Mouse (Mus musculus): ENCODE measurements at regions not wholly inside any gene's neighbourhood (a gene's known extent, or its start where the extent isn't known, plus 50 kb on each side); places are given as distances from the start of the nearest gene placed in this dataset.

- in situ Hi-C loops (cut with MboI; ENCODE audit: low pct_unique_long_range_greater_than_20kb in 1 of 2, low sequenced_read_pairs in 2 of 2, unreplicated experiment in 1 of 2), result loop anchor here in 1 of 2 experiments (25.0 kb wide), 1 partner anchor 1065 kb away; no protein-coding TSS in a partner anchor
Observed at GRCm38 (mm10) chr12:58901931-58902330, 109.9 kb downstream of the Sec23a start.

DNA sequence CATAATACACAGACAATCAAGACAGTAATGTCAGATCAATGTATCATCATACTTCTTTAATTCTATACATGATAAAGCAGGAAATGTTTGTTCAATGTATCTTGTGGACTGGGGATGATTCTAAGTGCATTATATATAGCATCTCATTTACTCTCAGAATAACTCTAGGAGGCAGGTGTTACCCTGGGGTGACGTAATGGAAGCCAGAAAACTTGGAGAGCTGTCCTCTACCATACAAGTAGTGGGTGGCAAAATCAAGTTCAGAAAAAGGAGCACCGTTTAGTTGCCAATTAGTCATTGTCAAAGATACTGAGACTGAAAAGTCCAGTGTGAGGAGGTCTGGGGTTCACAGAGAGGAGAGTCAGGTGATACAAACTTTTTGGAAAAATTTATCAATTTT lies 136.0 kb downstream of the Sec23a start:
- in situ Hi-C loops (cut with MboI; ENCODE audit: low pct_unique_long_range_greater_than_20kb in 1 of 2, low sequenced_read_pairs in 2 of 2, unreplicated experiment in 1 of 2), result no loop called here

GRCm38 (mm10) chr12:58872465-58872864 lies 139.4 kb downstream of the Sec23a start:
- in situ Hi-C loops (cut with MboI; ENCODE audit: low pct_unique_long_range_greater_than_20kb in 1 of 2, low sequenced_read_pairs in 2 of 2, unreplicated experiment in 1 of 2), result no loop called here

DNA sequence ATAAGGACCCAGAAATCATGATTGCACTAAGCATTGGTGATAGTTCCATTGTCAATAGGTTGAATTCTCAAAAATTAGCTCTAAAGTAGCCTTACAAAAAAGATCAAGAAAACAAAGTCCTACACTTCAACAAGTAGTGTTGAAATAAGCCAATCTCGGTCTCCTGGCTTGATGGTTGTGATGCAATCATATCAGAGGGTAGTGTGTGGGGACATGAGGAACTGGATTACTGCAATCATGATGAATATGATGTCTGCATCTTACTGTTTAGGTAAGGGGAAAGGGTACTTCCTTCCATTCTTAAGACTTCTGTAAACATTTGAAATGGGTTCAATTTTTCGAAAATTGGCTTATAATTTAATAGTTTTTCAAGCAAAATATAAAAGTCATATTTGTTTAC lies 155.3 kb downstream of the Sec23a start:
- in situ Hi-C loops (cut with MboI; ENCODE audit: low pct_unique_long_range_greater_than_20kb in 1 of 2, low sequenced_read_pairs in 2 of 2, unreplicated experiment in 1 of 2), result no loop called here

DNA sequence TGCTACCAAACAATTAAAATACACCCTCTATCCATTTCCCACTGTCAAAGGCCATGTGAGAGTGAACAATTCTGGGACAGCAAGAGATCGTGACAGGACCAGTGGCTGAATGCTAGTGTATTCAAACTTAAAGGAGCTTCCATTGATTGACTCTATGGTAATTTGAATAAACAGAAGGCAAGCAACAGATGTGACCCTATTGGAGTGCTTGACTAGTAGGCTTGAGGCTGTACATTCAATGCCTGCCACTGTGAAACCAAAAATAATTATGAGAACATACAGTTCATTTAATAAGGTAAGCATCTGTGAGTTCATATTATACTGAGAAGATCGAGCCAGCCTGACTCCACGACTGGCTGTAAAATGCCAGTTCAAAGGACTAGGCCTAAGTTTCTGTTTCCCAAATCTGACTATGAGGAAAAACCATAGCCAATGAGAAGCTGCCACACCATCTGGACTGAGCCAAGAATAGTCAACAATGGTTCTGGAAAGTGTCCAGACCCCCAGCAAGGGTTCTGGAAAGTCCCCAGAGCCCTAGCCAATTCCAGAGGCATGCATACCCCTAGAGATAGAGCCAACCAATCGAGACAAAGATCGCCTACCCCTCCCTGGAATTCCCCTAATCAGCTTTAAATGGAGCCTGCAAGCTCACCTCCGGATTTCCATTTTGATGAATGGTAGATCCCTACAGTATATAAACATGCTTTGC lies 160.0 kb downstream of the Sec23a start:
- in situ Hi-C loops (cut with MboI; ENCODE audit: low pct_unique_long_range_greater_than_20kb in 1 of 2, low sequenced_read_pairs in 2 of 2, unreplicated experiment in 1 of 2), result no loop called here

DNA sequence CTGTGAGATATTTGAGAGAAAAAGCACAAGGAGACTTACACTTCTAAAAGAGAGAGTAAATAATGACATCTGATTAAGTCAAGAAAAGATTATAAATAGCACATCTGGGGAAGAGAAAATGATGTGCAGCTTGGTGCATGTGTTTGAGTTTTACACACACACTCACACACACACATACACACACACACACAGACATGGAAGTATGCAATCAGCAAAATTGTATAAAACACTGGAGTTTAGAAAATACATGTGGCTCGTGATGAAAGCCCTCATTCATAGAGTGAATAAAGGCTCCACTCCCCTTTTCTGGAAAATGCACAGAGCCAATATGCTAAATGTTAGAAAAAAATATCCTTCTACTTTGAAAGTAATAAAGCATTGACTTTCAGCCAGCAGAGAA lies 182.2 kb downstream of the Sec23a start:
- in situ Hi-C loops (cut with MboI; ENCODE audit: low pct_unique_long_range_greater_than_20kb in 1 of 2, low sequenced_read_pairs in 2 of 2, unreplicated experiment in 1 of 2), result no loop called here

- in situ Hi-C loops (cut with MboI; ENCODE audit: low pct_unique_long_range_greater_than_20kb in 1 of 2, low sequenced_read_pairs in 2 of 2, unreplicated experiment in 1 of 2), result no loop called here
Observed at GRCm38 (mm10) chr12:58827864-58828263, 184.0 kb downstream of the Sec23a start.

- in situ Hi-C loops (cut with MboI; ENCODE audit: low pct_unique_long_range_greater_than_20kb in 1 of 2, low sequenced_read_pairs in 2 of 2, unreplicated experiment in 1 of 2), result no loop called here
Observed at GRCm38 (mm10) chr12:58825139-58825921, 186.5 kb downstream of the Sec23a start.

DNA sequence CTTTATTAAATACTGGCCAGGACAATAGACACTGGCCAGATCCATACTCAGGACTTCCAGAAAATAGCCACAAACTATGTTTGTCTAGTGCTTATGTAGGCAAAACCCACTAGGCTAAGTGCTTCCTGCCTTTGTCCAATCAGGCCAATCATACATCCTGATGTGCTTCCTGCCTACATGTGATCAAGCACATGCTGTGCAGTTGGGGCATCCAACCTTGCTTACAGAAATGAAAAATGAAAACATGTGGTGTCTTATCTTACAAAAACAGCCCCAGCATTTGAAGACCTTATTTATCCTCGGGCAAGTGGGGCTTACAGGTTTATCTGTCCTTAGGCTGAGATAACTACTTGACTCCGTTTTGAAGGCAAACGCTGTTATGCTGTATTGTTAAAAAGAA lies 188.8 kb downstream of the Sec23a start:
- in situ Hi-C loops (cut with MboI; ENCODE audit: low pct_unique_long_range_greater_than_20kb in 1 of 2, low sequenced_read_pairs in 2 of 2, unreplicated experiment in 1 of 2), result no loop called here

GRCm38 (mm10) chr12:58804068-58804467 lies 207.7 kb downstream of the Sec23a start:
- in situ Hi-C loops (cut with MboI; ENCODE audit: low pct_unique_long_range_greater_than_20kb in 1 of 2, low sequenced_read_pairs in 2 of 2, unreplicated experiment in 1 of 2), result no loop called here

- in situ Hi-C loops (cut with MboI; ENCODE audit: low pct_unique_long_range_greater_than_20kb in 1 of 2, low sequenced_read_pairs in 2 of 2, unreplicated experiment in 1 of 2), result no loop called here
Observed at GRCm38 (mm10) chr12:58802410-58802809, 209.4 kb downstream of the Sec23a start.

All from mouse embryonic stem cell (cell line).